Mouse (Mus musculus): Measurements from ENCODE around the gene R3hdml. TPM values are rescaled to one million over a fixed set of nuclear protein-coding genes. Genes with fewer than 3 reads are reported as not detected.

Gene R3hdml
- total RNA-seq, 2 experiments from 2014 or later: 4.6 TPM; not detected in 1

- no peak for DNase-seq (ENCODE audit: low spot score in 2 of 2)
These were observed 46.3 kb downstream of the R3hdml start for GRCm38 (mm10) chr2:163538410-163538809.

GRCm38 (mm10) chr2:163539321-163540040 is 47.4 kb downstream of the R3hdml start:
- DNase-seq (ENCODE audit: low spot score in 2 of 2): no peak

- no peak for DNase-seq (ENCODE audit: low spot score in 2 of 2)
These were observed 48.4 kb downstream of the R3hdml start for GRCm38 (mm10) chr2:163540231-163541117.

- no peak for DNase-seq (ENCODE audit: low spot score in 2 of 2)
These were observed 49.6 kb downstream of the R3hdml start for GRCm38 (mm10) chr2:163541568-163542182.

GRCm38 (mm10) chr2:163542674-163543073 is 50.6 kb downstream of the R3hdml start:
- DNase-seq (ENCODE audit: low spot score in 2 of 2): no peak

- DNase-seq (ENCODE audit: low spot score in 2 of 2): no peak
These were observed 54.7 kb downstream of the R3hdml start for GRCm38 (mm10) chr2:163546623-163547318.

GRCm38 (mm10) chr2:163548822-163549221 is 56.7 kb downstream of the R3hdml start:
- DNase-seq (ENCODE audit: low spot score in 2 of 2): no peak

- no peak for DNase-seq (ENCODE audit: low spot score in 2 of 2)
These were observed 57.7 kb downstream of the R3hdml start for GRCm38 (mm10) chr2:163549786-163550185.

Other genes with a start within 250 kb of the R3hdml start
- gene Jph2, start 94.3 kb upstream of the R3hdml start, total RNA-seq (2021): 10 to 100 TPM in 1 of 2 experiments, 1 to 10 TPM in 1; 9.3 to 13.0 TPM
- gene Oser1, start 67.6 kb upstream of the R3hdml start, total RNA-seq (2021): 10 to 100 TPM; 34.7 to 36.6 TPM
- 10 to 100 TPM in 1 of 2 experiments, 1 to 10 TPM in 1; 9.7 to 10.3 TPM for gene Gdap1l1, start 53.8 kb upstream of the R3hdml start, total RNA-seq (2021)
- gene Fitm2, start 19.7 kb upstream of the R3hdml start, total RNA-seq (2021): 10 to 100 TPM; 41.4 to 46.4 TPM
- 10 to 100 TPM; 14.7 to 18.9 TPM for gene Hnf4a, start 14.5 kb downstream of the R3hdml start, total RNA-seq (2021)
- 10 to 100 TPM; 27.9 to 30.5 TPM for gene Ttpal, start 110.0 kb downstream of the R3hdml start, total RNA-seq (2021)
- 100 to 1,000 TPM; 413 to 434 TPM for gene Serinc3, start 152.8 kb downstream of the R3hdml start, total RNA-seq (2021)
- gene Pkig, start 166.1 kb downstream of the R3hdml start, total RNA-seq (2021): 10 to 100 TPM; 67.4 to 72.8 TPM